ENCODE assay signal across 8 mouse cellular contexts in the genomic region with DNA sequence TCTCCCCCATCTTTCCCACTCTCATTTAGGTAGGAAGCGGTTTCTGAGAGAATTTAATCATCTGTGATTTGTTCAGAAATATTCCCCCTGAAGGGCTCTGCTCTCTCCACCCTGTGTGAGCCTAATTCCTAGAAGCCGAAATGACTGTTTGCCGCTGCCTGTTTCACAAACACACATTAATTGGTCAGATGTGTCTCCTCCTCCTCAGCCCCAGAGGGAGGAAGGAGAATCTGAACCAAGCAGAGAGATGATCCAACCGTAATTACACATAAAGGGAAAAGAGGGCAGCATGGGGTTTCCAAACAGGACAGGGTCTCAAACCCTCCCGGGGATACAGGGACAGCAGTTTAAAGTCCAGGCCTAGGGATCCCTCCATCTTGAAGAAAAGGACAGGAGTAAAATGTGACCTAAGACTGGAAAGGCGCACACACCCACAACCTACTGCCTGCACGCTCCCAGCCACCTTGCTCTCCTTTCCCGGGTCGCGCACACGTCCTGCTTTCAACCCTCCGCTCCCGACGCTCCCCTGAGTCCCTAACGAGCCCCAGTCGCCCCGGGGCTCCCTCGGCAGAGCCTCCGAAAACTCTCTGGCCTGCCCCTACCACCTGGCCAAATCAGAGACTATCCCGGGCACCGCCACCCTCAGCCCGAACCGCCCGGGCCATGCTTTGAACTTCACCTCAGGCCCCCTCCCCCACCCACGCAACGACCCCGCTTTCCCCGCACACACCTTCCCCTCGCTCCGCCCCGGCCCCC. TPM values are rescaled to one million over a fixed set of nuclear protein-coding genes. Genes with fewer than 3 reads are reported as not detected.
DNase-seq lines count a peak whose midpoint lies in the region; ATAC-seq and TF ChIP-seq lines count a peak whose summit lies in the region.

No protein-coding gene starts in this region.

- intact Hi-C loops in left cerebral cortex, postnatal 36 days (cut with DNase I): loop anchor here (5.0 kb wide), 3 partner anchors 39 to 129 kb away; no protein-coding TSS in a partner anchor

- H3K9me3 ChIP-seq in hindbrain, postnatal 0 days (ENCODE audit: low read length): no peaks in the 10 kb centered on the region

- TF ChIP-seq CTCF in testis, adult 2 months (IDR thresholded peaks at IDR 0.05; ENCODE audit: control insufficient read depth, insufficient read depth, insufficient replicate concordance, low read depth, low read length): no peak
- TF ChIP-seq CTCF in hindbrain, postnatal 0 days (IDR thresholded peaks at IDR 0.05; ENCODE audit: low read depth): 0 out of 2 replicates have a peak, but pooled peaks have one; percentile 7

- no peaks in the 10 kb centered on the region for H3K27me3 ChIP-seq in testis, adult 2 months (ENCODE audit: control insufficient read depth, insufficient read depth, low read length)
- H3K27me3 ChIP-seq in hindbrain, postnatal 0 days (ENCODE audit: insufficient read depth, low read length): no peaks in the 10 kb centered on the region

- peak overlapping the region; percentile 70 for H3K4me2 ChIP-seq in hindbrain, postnatal 0 days (ENCODE audit: low read depth, low read length)

- peaks cover 12% of the 10 kb centered on the region for H3K4me1 ChIP-seq in testis, adult 2 months (ENCODE audit: control insufficient read depth, insufficient read depth, low read length)
- H3K4me1 ChIP-seq in hindbrain, postnatal 0 days (ENCODE audit: insufficient read depth, low read length): peaks cover 18% of the 10 kb centered on the region

- no peaks in the 10 kb centered on the region for H3K36me3 ChIP-seq in testis, adult 2 months (ENCODE audit: control insufficient read depth, insufficient read depth, low read length)
- H3K36me3 ChIP-seq in hindbrain, postnatal 0 days (ENCODE audit: insufficient read depth, low read length): no peaks in the 10 kb centered on the region

- DNase-seq in testis, postnatal 10 days (ENCODE audit: low spot score): no peak
- peak; percentile 63 to 78 for DNase-seq in cerebellum, postnatal 14 days
- DNase-seq in frontal cortex, postnatal 36 days (ENCODE audit: low spot score in 2 of 2): peak; percentile 49 to 58
- DNase-seq in hindbrain, postnatal 0 days (ENCODE audit: low spot score): peak; percentile 69
- peak; percentile 29 to 39 for DNase-seq in left cerebral cortex, postnatal 36 days (ENCODE audit: low spot score in 2 of 2)
- DNase-seq in right cerebral cortex, postnatal 4 days: peak; percentile 49

- peak overlapping the region; percentile 95 for H3K4me3 ChIP-seq in testis, adult 2 months (ENCODE audit: control insufficient read depth, low read depth, low read length)
- H3K4me3 ChIP-seq in hindbrain, postnatal 0 days (ENCODE audit: low read length): peak overlapping the region; percentile 86

- H3K9ac ChIP-seq in hindbrain, postnatal 0 days (replicated peaks; ENCODE audit: low read length): peak overlapping the region; percentile 93

- H3K27ac ChIP-seq in testis, adult 2 months (ENCODE audit: control insufficient read depth, insufficient read depth, low read depth, low read length): peak overlapping the region; percentile 92
- H3K27ac ChIP-seq in hindbrain, postnatal 0 days: peak overlapping the region; percentile 99

- no peak for TF ChIP-seq POLR2A in testis, adult 2 months (IDR thresholded peaks at IDR 0.05; ENCODE audit: control insufficient read depth, low read depth, low read length)

- WGBS in hindbrain, postnatal 0 days: under 1% methylated on average over 30 of the region's 31 CpGs

- peak; percentile 71 for ATAC-seq in hindbrain, postnatal 0 days
- peak; percentile 39 for ATAC-seq in megakaryocyte-erythroid progenitor cell, adult 5-6 weeks (replicated peaks; ENCODE audit: low FRiP score, low TSS enrichment, poor library complexity, severe bottlenecking)

RNA-seq across cellular contexts. Expression of a gene that starts 0.6 kb away (rescaled TPM):
- 9.8 and 10.4 TPM in 2 replicates for polyA plus RNA-seq in testis, adult 2 months (2012; rRNA removed)
- 8.9 and 10.2 TPM in 2 replicates for total RNA-seq in hindbrain, postnatal 0 days (2014; rRNA removed)
- polyA plus RNA-seq in hindbrain, postnatal 0 days (2015; fragmentation: Nextera tagmentation; extraction: Ambion mirVana): 4.1 and 5.6 TPM in 2 replicates
- 10 to 100 TPM; 45.2 to 53.4 TPM for total RNA-seq in left cerebral cortex, postnatal 36 days (2021)
- total RNA-seq in megakaryocyte-erythroid progenitor cell, adult 5-6 weeks (2014; fragmentation: Nextera tagmentation): 25.5 and 31.8 TPM in 2 replicates
- total RNA-seq in megakaryocyte-erythroid progenitor cell, adult 5-6 weeks (2017): 3.6 and 13.8 TPM in 2 replicates
